Mouse (Mus musculus) embryonic fibroblast, embryonic 13.5 days (primary cell): ENCODE measurements at regions not wholly inside any gene's neighbourhood (a gene's known extent, or its start where the extent isn't known, plus 50 kb on each side); places are given as distances from the start of the nearest gene placed in this dataset.

Experiments used
- CTCF ChIP-seq: IDR thresholded peaks from 2 replicates; pipeline ENCODE4 v1.5.1; 2011; ENCODE audit warnings: mild to moderate bottlenecking, control low read depth, low read length, moderate library complexity, borderline replicate concordance; ENCODE audit not compliant: insufficient read depth
- POLR2A ChIP-seq: IDR thresholded peaks from 2 replicates; pipeline ENCODE4 v1.6.1; 2011; ENCODE audit warnings: low read depth, mild to moderate bottlenecking, control low read depth, low read length, moderate library complexity

DNA sequence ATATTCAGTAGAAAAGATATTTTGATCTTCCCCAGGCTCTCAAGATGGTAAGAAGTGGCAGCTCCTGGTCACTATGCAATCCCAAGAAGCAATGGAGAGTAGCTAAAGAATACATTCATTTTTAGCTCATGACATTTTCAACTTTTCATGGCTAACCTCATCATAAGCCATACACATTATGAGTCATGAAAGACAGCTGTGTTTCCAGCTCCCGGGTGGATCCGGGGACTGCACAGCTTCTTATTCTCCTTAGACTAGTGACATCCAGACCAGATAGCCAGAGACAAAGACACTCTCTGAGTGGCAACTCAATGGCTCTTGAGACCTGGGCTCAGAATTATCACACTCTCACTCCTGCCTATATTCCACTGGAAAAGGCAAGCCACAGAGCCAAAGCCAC lies 230.6 kb downstream of the H2al1j start:
- TF ChIP-seq POLR2A (no peak), CTCF (no peak)
